Mouse (Mus musculus): Measurements from ENCODE around the gene Scgb3a1. TPM values are rescaled to one million over a fixed set of nuclear protein-coding genes. Genes with fewer than 3 reads are reported as not detected.

The Scgb3a1 gene
- not detected in 2 replicates for polyA plus RNA-seq (2015; fragmentation: Nextera tagmentation; extraction: Ambion mirVana)

GRCm38 (mm10) chr11:49663310-49663709, at the start of gene Scgb3a1:
TSS of gene Scgb3a1 (plus strand) at chr11:49663610.
- no peak within 1 kb of the TSS for H3K27ac ChIP-seq (replicated peaks)
- H3K36me3 ChIP-seq: no peaks in the 10 kb centered on the region
- H3K4me3 ChIP-seq (replicated peaks): no peak within 1 kb of the TSS
- H3K27me3 ChIP-seq: no peaks in the 10 kb centered on the region
- no peak within 1 kb of the TSS for H3K9ac ChIP-seq
- no peak within 1 kb of the TSS for H3K4me2 ChIP-seq (replicated peaks)
- no peak for ATAC-seq (ENCODE audit: insufficient number of reproducible peaks, low FRiP score, low TSS enrichment, low read depth)
- 83% methylated on average over 5 of the region's 5 CpGs for WGBS
- H3K4me1 ChIP-seq: no peaks in the 10 kb centered on the region
- no peaks in the 10 kb centered on the region for H3K9me3 ChIP-seq (replicated peaks)

- 81% methylated on average over 10 of the region's 10 CpGs for WGBS
- Histone ChIP-seq H3K4me1 (no peaks in the 10 kb centered on the region), H3K9ac (no peak overlapping the region), H3K4me2 (replicated peaks) (no peak overlapping the region), H3K27ac (replicated peaks) (no peak overlapping the region), H3K9me3 (replicated peaks) (no peaks in the 10 kb centered on the region), H3K4me3 (replicated peaks) (no peak overlapping the region), H3K36me3 (no peaks in the 10 kb centered on the region), H3K27me3 (peaks cover 38% of the 10 kb centered on the region)
- ATAC-seq (ENCODE audit: insufficient number of reproducible peaks, low FRiP score, low TSS enrichment, low read depth): no peak
Measured at GRCm38 (mm10) chr11:49615856-49616725, 47.3 kb upstream of the Scgb3a1 start.

DNA sequence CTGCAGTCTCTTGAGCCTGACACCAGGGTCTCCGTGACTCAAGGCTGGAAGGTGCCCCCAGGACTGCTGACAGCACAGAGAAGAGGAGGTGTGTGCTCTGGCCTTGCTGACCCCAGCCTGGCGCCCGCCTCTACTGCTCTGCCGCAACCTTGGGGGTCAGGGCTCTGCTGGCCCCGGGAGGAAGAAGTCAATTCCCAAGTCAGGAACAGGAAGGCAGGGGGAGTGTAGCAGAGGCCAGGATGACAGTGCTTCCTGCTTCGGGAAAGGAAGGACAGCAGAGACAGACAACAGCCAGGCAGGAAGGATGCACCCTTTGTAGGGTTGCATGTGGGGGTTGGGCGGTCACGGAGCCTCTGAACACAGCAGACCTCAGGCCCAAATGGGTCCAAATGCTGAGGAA, 44.9 kb upstream of the Scgb3a1 start:
- H3K27ac ChIP-seq (replicated peaks): no peak overlapping the region
- H3K4me2 ChIP-seq (replicated peaks): no peak overlapping the region
- no peak overlapping the region for H3K9ac ChIP-seq
- H3K27me3 ChIP-seq: peaks cover 24% of the 10 kb centered on the region
- no peaks in the 10 kb centered on the region for H3K4me1 ChIP-seq
- H3K36me3 ChIP-seq: no peaks in the 10 kb centered on the region
- H3K4me3 ChIP-seq (replicated peaks): no peak overlapping the region
- ATAC-seq (ENCODE audit: insufficient number of reproducible peaks, low FRiP score, low TSS enrichment, low read depth): no peak
- WGBS: 66% methylated on average over 8 of the region's 8 CpGs
- H3K9me3 ChIP-seq (replicated peaks): no peaks in the 10 kb centered on the region

DNA sequence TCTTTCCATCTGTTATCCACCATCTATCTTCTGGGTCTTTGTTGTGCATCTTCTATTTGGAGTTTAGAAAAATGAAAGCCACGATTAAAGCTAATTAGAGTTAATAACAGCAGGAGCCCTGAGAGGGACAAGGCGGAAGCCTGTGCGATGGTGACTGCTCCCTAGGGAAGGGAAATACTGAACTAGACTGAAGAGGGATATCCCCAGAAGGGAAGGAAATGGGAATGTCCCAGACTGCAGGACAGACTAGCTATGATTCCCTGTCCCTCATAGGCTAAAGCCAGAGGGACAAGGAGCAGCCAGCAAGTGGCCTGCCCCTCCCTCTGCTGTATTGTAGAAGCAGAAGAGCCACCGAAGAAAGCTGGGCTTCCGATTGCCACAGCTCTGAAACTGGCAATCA, 41.5 kb upstream of the Scgb3a1 start:
- no peaks in the 10 kb centered on the region for H3K27me3 ChIP-seq
- no peaks in the 10 kb centered on the region for H3K9me3 ChIP-seq (replicated peaks)
- no peak overlapping the region for H3K27ac ChIP-seq (replicated peaks)
- H3K4me1 ChIP-seq: no peaks in the 10 kb centered on the region
- no peak overlapping the region for H3K4me3 ChIP-seq (replicated peaks)
- no peak overlapping the region for H3K9ac ChIP-seq
- no peaks in the 10 kb centered on the region for H3K36me3 ChIP-seq
- H3K4me2 ChIP-seq (replicated peaks): no peak overlapping the region
- no peak for ATAC-seq (ENCODE audit: insufficient number of reproducible peaks, low FRiP score, low TSS enrichment, low read depth)
- WGBS: 82% methylated on average over 5 of the region's 5 CpGs

DNA sequence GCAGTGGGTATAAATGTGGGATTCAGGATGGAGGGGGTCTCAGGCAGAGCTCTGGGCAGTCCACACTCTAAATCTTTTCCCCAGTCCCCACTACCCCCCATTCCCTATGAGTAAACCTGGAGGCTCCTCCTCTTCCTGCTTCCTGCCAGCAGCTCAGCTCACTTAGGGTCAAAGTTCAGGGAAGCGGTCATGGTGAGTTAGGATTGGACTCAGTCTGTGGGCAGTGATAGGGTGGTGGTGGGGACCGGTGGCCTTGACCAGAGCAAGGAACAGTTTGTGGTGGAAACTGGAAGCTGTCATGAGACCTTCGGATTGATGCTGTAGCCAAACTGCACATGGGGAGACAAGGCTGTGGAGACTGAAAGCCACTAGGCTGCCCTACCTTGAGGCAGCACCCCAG, 39.3 kb upstream of the Scgb3a1 start:
- H3K9ac ChIP-seq: no peak overlapping the region
- no peak overlapping the region for H3K4me3 ChIP-seq (replicated peaks)
- H3K36me3 ChIP-seq: no peaks in the 10 kb centered on the region
- no peak overlapping the region for H3K27ac ChIP-seq (replicated peaks)
- no peaks in the 10 kb centered on the region for H3K4me1 ChIP-seq
- no peaks in the 10 kb centered on the region for H3K27me3 ChIP-seq
- no peaks in the 10 kb centered on the region for H3K9me3 ChIP-seq (replicated peaks)
- ATAC-seq (ENCODE audit: insufficient number of reproducible peaks, low FRiP score, low TSS enrichment, low read depth): no peak
- H3K4me2 ChIP-seq (replicated peaks): no peak overlapping the region
- 69% methylated on average over 3 of the region's 3 CpGs for WGBS

DNA sequence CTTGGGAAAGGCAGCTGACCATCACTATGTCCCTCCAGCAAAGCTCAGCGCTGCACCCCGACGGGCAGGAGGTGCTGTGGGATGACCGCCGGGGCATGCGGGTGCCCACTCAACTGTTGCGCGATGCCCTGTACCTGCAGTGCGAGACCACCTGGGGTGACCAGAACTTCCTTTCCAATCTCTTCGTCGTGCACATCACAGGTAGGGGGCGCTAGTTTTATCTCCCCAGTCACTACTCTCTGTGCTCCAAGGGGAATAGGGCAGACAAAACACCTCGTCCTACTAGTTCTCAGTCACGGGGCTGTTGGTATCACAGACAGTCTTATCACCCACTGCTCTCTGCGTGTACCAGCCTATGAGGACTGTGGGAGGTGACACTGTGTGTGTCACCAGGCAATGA, 37.5 kb upstream of the Scgb3a1 start:
- Histone ChIP-seq H3K4me3 (replicated peaks) (no peak overlapping the region), H3K4me2 (replicated peaks) (no peak overlapping the region), H3K4me1 (no peaks in the 10 kb centered on the region), H3K27me3 (no peaks in the 10 kb centered on the region), H3K27ac (replicated peaks) (no peak overlapping the region), H3K9ac (no peak overlapping the region), H3K9me3 (replicated peaks) (no peaks in the 10 kb centered on the region), H3K36me3 (no peaks in the 10 kb centered on the region)
- ATAC-seq (ENCODE audit: insufficient number of reproducible peaks, low FRiP score, low TSS enrichment, low read depth): no peak
- whole genome bisulfite sequencing: 65% methylated on average over 15 of the region's 15 CpGs

DNA sequence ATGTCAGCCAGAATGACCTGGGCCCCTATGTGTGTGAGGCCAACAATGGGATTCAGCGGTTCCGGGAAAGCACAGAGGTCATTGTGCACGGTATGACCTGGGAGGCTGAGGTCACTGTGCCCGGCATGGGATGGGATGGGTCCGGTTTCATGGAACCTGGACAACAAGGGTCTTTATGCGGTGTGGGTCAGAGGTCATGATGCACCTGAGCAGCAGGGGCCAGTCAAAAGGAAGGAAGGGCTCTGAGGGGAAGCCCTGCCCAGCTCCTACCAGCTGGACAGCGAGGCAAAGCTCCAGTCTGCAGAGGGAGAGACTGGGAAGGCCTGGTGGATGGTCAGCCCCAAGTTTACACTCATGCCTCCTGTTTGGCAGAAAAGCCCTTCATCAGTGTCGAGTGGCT, 36.7 kb upstream of the Scgb3a1 start:
- H3K4me2 ChIP-seq (replicated peaks): no peak overlapping the region
- H3K9me3 ChIP-seq (replicated peaks): no peaks in the 10 kb centered on the region
- H3K27me3 ChIP-seq: no peaks in the 10 kb centered on the region; the same call in 1 of the 2 replicates
- H3K36me3 ChIP-seq: no peaks in the 10 kb centered on the region
- H3K4me1 ChIP-seq: no peaks in the 10 kb centered on the region
- ATAC-seq (ENCODE audit: insufficient number of reproducible peaks, low FRiP score, low TSS enrichment, low read depth): no peak
- 62% methylated on average over 8 of the region's 8 CpGs for WGBS
- no peak overlapping the region for H3K27ac ChIP-seq (replicated peaks)
- H3K9ac ChIP-seq: no peak overlapping the region
- no peak overlapping the region for H3K4me3 ChIP-seq (replicated peaks)

- H3K4me1 ChIP-seq: peaks cover 10% of the 10 kb centered on the region; the same call in 1 of the 2 replicates
- no peak overlapping the region for H3K4me3 ChIP-seq (replicated peaks)
- H3K36me3 ChIP-seq: no peaks in the 10 kb centered on the region
- WGBS: 28% methylated on average over 3 of the region's 3 CpGs
- peaks cover 35% of the 10 kb centered on the region for H3K27me3 ChIP-seq
- H3K9ac ChIP-seq: no peak overlapping the region
- H3K27ac ChIP-seq (replicated peaks): no peak overlapping the region
- ATAC-seq (ENCODE audit: insufficient number of reproducible peaks, low FRiP score, low TSS enrichment, low read depth): no peak
- no peak overlapping the region for H3K4me2 ChIP-seq (replicated peaks)
- no peaks in the 10 kb centered on the region for H3K9me3 ChIP-seq (replicated peaks)
Measured at GRCm38 (mm10) chr11:49631154-49631553, 32.3 kb upstream of the Scgb3a1 start.

DNA sequence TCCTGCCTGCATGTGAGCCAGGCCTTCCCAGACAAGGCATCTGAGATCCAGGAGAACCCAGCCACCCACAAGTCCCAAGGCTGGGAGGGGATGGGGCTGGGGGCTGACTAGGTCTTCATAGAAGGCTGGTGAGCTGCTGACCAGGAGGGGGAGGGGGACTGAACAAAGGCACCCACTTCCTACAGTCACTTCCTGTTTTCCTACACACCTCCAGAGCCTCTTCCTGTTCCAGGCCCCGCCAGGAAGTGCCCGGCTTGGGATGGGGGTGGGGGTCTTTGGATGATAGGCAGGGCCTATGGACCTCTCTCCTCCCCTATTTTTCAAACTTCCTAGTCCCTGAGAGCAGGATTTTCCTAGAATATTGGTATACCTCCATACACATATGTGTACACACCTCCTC, 31.2 kb upstream of the Scgb3a1 start:
- H3K9me3 ChIP-seq (replicated peaks): no peaks in the 10 kb centered on the region
- 44% methylated on average over 2 of the region's 2 CpGs for WGBS
- H3K27me3 ChIP-seq: peaks cover 46% of the 10 kb centered on the region
- no peak overlapping the region for H3K9ac ChIP-seq
- no peak; the same call in 1 of the 2 replicates for ATAC-seq (ENCODE audit: insufficient number of reproducible peaks, low FRiP score, low TSS enrichment, low read depth)
- H3K4me2 ChIP-seq (replicated peaks): no peak overlapping the region
- no peak overlapping the region for H3K27ac ChIP-seq (replicated peaks)
- peaks cover 10% of the 10 kb centered on the region; the same call in 1 of the 2 replicates for H3K4me1 ChIP-seq
- no peaks in the 10 kb centered on the region for H3K36me3 ChIP-seq
- no peak overlapping the region for H3K4me3 ChIP-seq (replicated peaks)

DNA sequence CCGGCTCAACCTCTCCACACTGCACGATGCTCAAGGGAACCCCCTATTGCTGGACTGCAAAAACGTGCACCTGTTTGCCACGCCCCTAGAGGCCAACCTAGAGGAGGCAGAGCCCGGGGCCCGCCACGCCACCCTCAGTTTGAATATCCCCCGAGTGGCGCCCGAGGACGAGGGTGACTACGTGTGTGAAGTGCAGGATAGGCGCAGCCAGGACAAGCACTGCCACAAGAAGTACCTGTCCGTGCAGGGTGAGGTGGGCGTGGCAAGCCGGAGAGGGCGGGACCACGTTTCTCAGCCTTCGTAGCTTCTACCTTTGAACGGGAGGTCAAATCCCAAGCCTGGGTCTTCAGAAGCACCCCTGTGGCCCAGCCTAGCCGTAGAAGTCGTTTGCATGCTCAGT, 29.3 kb upstream of the Scgb3a1 start:
- H3K4me2 ChIP-seq (replicated peaks): peak overlapping the region; percentile 32
- no peak for ATAC-seq (ENCODE audit: insufficient number of reproducible peaks, low FRiP score, low TSS enrichment, low read depth)

DNA sequence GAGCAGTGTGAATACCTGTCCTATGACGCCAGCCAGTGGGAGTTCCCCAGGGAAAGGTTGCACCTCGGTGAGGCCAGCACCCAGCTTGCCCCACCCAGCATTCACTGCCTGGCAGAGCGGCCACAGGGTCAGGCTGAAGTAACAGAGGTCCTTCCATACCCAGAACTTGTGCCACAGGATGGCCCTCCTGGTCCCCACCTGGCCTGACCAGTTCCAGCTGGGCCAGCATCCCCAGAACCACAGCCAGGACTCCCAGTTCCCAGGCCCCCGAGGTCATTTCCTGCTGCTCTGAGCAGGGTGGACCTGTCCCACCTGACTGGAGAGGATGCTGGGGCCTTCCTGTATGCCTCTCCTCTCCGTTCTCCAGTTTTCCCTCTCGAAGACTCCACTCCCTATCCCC, 27.7 kb upstream of the Scgb3a1 start:
- H3K27ac ChIP-seq (replicated peaks): no peak overlapping the region
- H3K9ac ChIP-seq: no peak overlapping the region
- no peaks in the 10 kb centered on the region for H3K9me3 ChIP-seq (replicated peaks)
- no peaks in the 10 kb centered on the region for H3K36me3 ChIP-seq
- WGBS: 69% methylated on average over 6 of the region's 6 CpGs
- peaks cover 10% of the 10 kb centered on the region; the same call in 1 of the 2 replicates for H3K4me1 ChIP-seq
- peaks cover 61% of the 10 kb centered on the region for H3K27me3 ChIP-seq
- ATAC-seq (ENCODE audit: insufficient number of reproducible peaks, low FRiP score, low TSS enrichment, low read depth): no peak
- H3K4me3 ChIP-seq (replicated peaks): no peak overlapping the region
- no peak overlapping the region for H3K4me2 ChIP-seq (replicated peaks)

More for the DNA sequence above, 29.3 kb upstream of the Scgb3a1 start:
- Histone ChIP-seq H3K9ac (no peak overlapping the region), H3K27ac (replicated peaks) (no peak overlapping the region), H3K4me1 (peaks cover 10% of the 10 kb centered on the region; the same call in 1 of the 2 replicates), H3K9me3 (replicated peaks) (no peaks in the 10 kb centered on the region), H3K36me3 (no peaks in the 10 kb centered on the region), H3K4me3 (replicated peaks) (peak overlapping the region; percentile 21), H3K27me3 (peaks cover 59% of the 10 kb centered on the region)
- 8% methylated on average over 22 of the region's 22 CpGs for WGBS

DNA sequence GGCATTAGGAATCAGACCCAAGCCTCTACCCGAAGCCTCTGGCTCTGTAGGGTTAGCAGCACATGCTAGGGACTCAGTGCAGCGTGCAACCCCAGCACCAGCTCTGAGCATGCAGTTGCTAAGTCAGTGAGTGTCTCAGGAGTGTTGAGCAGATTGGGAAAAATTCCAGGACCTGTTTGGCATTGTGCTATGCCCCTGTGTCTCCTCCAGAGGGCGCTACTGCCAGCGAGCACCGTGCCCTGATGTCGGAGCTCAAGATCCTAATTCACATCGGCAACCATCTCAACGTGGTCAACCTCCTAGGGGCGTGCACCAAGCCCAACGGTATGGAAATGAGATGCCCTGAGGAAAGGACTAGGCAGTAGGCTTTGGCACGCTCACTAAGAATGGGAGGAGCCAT, 27.0 kb upstream of the Scgb3a1 start:
- Histone ChIP-seq H3K4me1 (peaks cover 10% of the 10 kb centered on the region; the same call in 1 of the 2 replicates), H3K4me3 (replicated peaks) (no peak overlapping the region), H3K4me2 (replicated peaks) (no peak overlapping the region), H3K27ac (replicated peaks) (no peak overlapping the region), H3K36me3 (no peaks in the 10 kb centered on the region), H3K27me3 (peaks cover 61% of the 10 kb centered on the region), H3K9me3 (replicated peaks) (no peaks in the 10 kb centered on the region), H3K9ac (no peak overlapping the region)
- WGBS: 5% methylated on average over 11 of the region's 11 CpGs
- ATAC-seq (ENCODE audit: insufficient number of reproducible peaks, low FRiP score, low TSS enrichment, low read depth): no peak

All from embryonic facial prominence, embryonic 15.5 days (tissue).